Mouse (Mus musculus): ENCODE measurements around the gene Spata48. TPM values are rescaled to one million over a fixed set of nuclear protein-coding genes. Genes with fewer than 3 reads are reported as not detected.
A peak's percentile ranks its signal among the peaks of the same experiment; 100 is the strongest.

The Spata48 gene
- polyA plus RNA-seq, 1 experiment from 2014 or later, result 2.1 TPM

- no peak for ATAC-seq (ENCODE audit: low FRiP score, low TSS enrichment)
- no peak overlapping the region for H3K4me2 ChIP-seq (replicated peaks; ENCODE audit: low read depth, low read length)
- no peaks in the 10 kb centered on the region for H3K27me3 ChIP-seq (ENCODE audit: insufficient read depth, low read length)
- WGBS, result 82% methylated on average over 7 of the region's 7 CpGs
- no peak overlapping the region for H3K27ac ChIP-seq (ENCODE audit: low read length)
- no peaks in the 10 kb centered on the region for H3K36me3 ChIP-seq (ENCODE audit: insufficient read depth, low read length)
- H3K4me3 ChIP-seq (ENCODE audit: low read length), result no peak overlapping the region
- no peak overlapping the region for H3K9ac ChIP-seq (replicated peaks; ENCODE audit: low read length)
- no peaks in the 10 kb centered on the region for H3K4me1 ChIP-seq (ENCODE audit: insufficient read depth, low read length)
- no peaks in the 10 kb centered on the region for H3K9me3 ChIP-seq (ENCODE audit: low read length)
Observed at GRCm38 (mm10) chr11:11559099-11559686, 97.3 kb downstream of the Spata48 start.

- ATAC-seq (ENCODE audit: low FRiP score, low TSS enrichment), result no peak
- Histone ChIP-seq H3K27ac (ENCODE audit: low read length) (no peak overlapping the region), H3K27me3 (ENCODE audit: insufficient read depth, low read length) (no peaks in the 10 kb centered on the region), H3K4me2 (replicated peaks; ENCODE audit: low read depth, low read length) (no peak overlapping the region), H3K4me1 (ENCODE audit: insufficient read depth, low read length) (no peaks in the 10 kb centered on the region; the same call in 1 of the 2 replicates), H3K9ac (replicated peaks; ENCODE audit: low read length) (no peak overlapping the region), H3K36me3 (ENCODE audit: insufficient read depth, low read length) (no peaks in the 10 kb centered on the region), H3K9me3 (ENCODE audit: low read length) (no peaks in the 10 kb centered on the region), H3K4me3 (ENCODE audit: low read length) (no peak overlapping the region)
- 79% methylated on average over 6 of the region's 6 CpGs for WGBS
Observed at GRCm38 (mm10) chr11:11561118-11561517, 99.2 kb downstream of the Spata48 start.

- H3K4me1 ChIP-seq (ENCODE audit: insufficient read depth, low read length), result no peaks in the 10 kb centered on the region; the same call in 1 of the 2 replicates
- no peak overlapping the region for H3K4me3 ChIP-seq (ENCODE audit: low read length)
- no peaks in the 10 kb centered on the region for H3K9me3 ChIP-seq (ENCODE audit: low read length)
- ATAC-seq (ENCODE audit: low FRiP score, low TSS enrichment), result peak; percentile 59
- WGBS, result 67% methylated on average over 7 of the region's 7 CpGs
- no peak overlapping the region for H3K27ac ChIP-seq (ENCODE audit: low read length)
- no peaks in the 10 kb centered on the region for H3K36me3 ChIP-seq (ENCODE audit: insufficient read depth, low read length)
- no peak overlapping the region for H3K4me2 ChIP-seq (replicated peaks; ENCODE audit: low read depth, low read length)
- no peaks in the 10 kb centered on the region for H3K27me3 ChIP-seq (ENCODE audit: insufficient read depth, low read length)
- H3K9ac ChIP-seq (replicated peaks; ENCODE audit: low read length), result no peak overlapping the region
Observed at GRCm38 (mm10) chr11:11564266-11565044, 102.6 kb downstream of the Spata48 start.

Other genes with a start within 250 kb of the Spata48 start
- 0.63 and 0.77 TPM in 2 replicates for gene Zpbp, start 314 bp downstream of the Spata48 start, polyA plus RNA-seq (2015; fragmentation: Nextera tagmentation; extraction: Ambion mirVana)
- not detected in 2 replicates for gene 4930512M02Rik, start 165.7 kb downstream of the Spata48 start, polyA plus RNA-seq (2015; fragmentation: Nextera tagmentation; extraction: Ambion mirVana)
- 0.44 and 0.75 TPM in 2 replicates for gene Ikzf1, start 222.9 kb downstream of the Spata48 start, polyA plus RNA-seq (2015; fragmentation: Nextera tagmentation; extraction: Ambion mirVana)